8 mouse cellular contexts compared by ENCODE assay signal in genomic region chrX:13710174-13710573, GRCm38 (mm10). TPM values are rescaled to one million over a fixed set of nuclear protein-coding genes. Genes with fewer than 3 reads are reported as not detected.
A peak's percentile ranks its signal among the peaks of the same experiment; 100 is the strongest.
DNase-seq lines count a peak whose midpoint lies in the region; ATAC-seq and TF ChIP-seq lines count a peak whose summit lies in the region.

No protein-coding gene starts in this region.

- no peaks in the 10 kb centered on the region for H3K9me3 ChIP-seq in liver, embryonic 12.5 days (replicated peaks)
- H3K9me3 ChIP-seq in hindbrain, embryonic 16.5 days (ENCODE audit: control insufficient read depth, low read length), result no peaks in the 10 kb centered on the region
- H3K9me3 ChIP-seq in limb, embryonic 11.5 days (ENCODE audit: control insufficient read depth, low read length), result no peaks in the 10 kb centered on the region
- no peaks in the 10 kb centered on the region for H3K9me3 ChIP-seq in neural tube, embryonic 13.5 days

- no peak for TF ChIP-seq POLR2A in liver, adult 2 months (IDR thresholded peaks at IDR 0.05; ENCODE audit: extremely low read depth, insufficient read depth, low read length)
- TF ChIP-seq POLR2A in cortical plate, adult 2 months (IDR thresholded peaks at IDR 0.05; ENCODE audit: extremely low read depth, insufficient read depth, low read length), result no peak

- no peaks in the 10 kb centered on the region for H3K36me3 ChIP-seq in liver, adult 2 months (ENCODE audit: control insufficient read depth, insufficient read depth, low read length)
- H3K36me3 ChIP-seq in liver, embryonic 12.5 days, result no peaks in the 10 kb centered on the region
- H3K36me3 ChIP-seq in hindbrain, embryonic 16.5 days (ENCODE audit: control insufficient read depth, insufficient read depth, low read length), result 0 out of 2 replicates have a peak, but pooled peaks cover 2% of the 10 kb centered on the region
- no peaks in the 10 kb centered on the region for H3K36me3 ChIP-seq in limb, embryonic 11.5 days (ENCODE audit: control insufficient read depth, insufficient read depth, low read length)
- H3K36me3 ChIP-seq in neural tube, embryonic 13.5 days, result no peaks in the 10 kb centered on the region

- ATAC-seq in liver, embryonic 12.5 days, result no peak
- ATAC-seq in hindbrain, embryonic 16.5 days, result peak; percentile 76; the same call in 1 of the 2 replicates
- no peak for ATAC-seq in limb, embryonic 11.5 days (ENCODE audit: insufficient number of reproducible peaks, low FRiP score, low TSS enrichment, low read depth)
- peak; percentile 63; the same call in 1 of the 2 replicates for ATAC-seq in neural tube, embryonic 13.5 days (ENCODE audit: low read depth)
- ATAC-seq in inflammation-experienced regulatory T-cells, adult 6 months, result no peak

- peak; percentile 33 for DNase-seq in liver, adult 2 months (ENCODE audit: extremely low read depth, low read depth, low spot score)
- peak; percentile 18 for DNase-seq in R1 (ENCODE audit: low read depth, low spot score)
- DNase-seq in limb, embryonic 11.5 days (ENCODE audit: low spot score), result peak; percentile 43

- no peak overlapping the region for H3K27ac ChIP-seq in liver, adult 2 months (replicated peaks; ENCODE audit: insufficient read depth, low read depth, low read length)
- no peak overlapping the region for H3K27ac ChIP-seq in liver, embryonic 12.5 days
- no peak overlapping the region for H3K27ac ChIP-seq in cortical plate, adult 2 months (ENCODE audit: insufficient read depth, low read length)
- no peak overlapping the region for H3K27ac ChIP-seq in hindbrain, embryonic 16.5 days (ENCODE audit: low read depth, low read length)
- no peak overlapping the region for H3K27ac ChIP-seq in limb, embryonic 11.5 days (replicated peaks; ENCODE audit: low read depth, low read length)
- H3K27ac ChIP-seq in neural tube, embryonic 13.5 days (replicated peaks), result no peak overlapping the region

- no peak overlapping the region for H3K9ac ChIP-seq in liver, adult 2 months (ENCODE audit: low read depth, low read length)
- no peak overlapping the region for H3K9ac ChIP-seq in liver, embryonic 12.5 days
- H3K9ac ChIP-seq in hindbrain, embryonic 16.5 days (ENCODE audit: low read depth, low read length), result no peak overlapping the region
- no peak overlapping the region for H3K9ac ChIP-seq in limb, embryonic 11.5 days (ENCODE audit: low read length)
- H3K9ac ChIP-seq in neural tube, embryonic 13.5 days, result no peak overlapping the region

- WGBS in liver, adult 2 months, result 18% methylated on average over 2 of the region's 2 CpGs
- 22% methylated on average over 2 of the region's 2 CpGs for WGBS in liver, embryonic 12.5 days (ENCODE audit: insufficient replicate concordance)
- WGBS in hindbrain, embryonic 16.5 days, result 36% methylated on average over 2 of the region's 2 CpGs
- WGBS in limb, embryonic 11.5 days, result 54% methylated on average over 2 of the region's 2 CpGs
- WGBS in neural tube, embryonic 13.5 days, result 60% methylated on average over 2 of the region's 2 CpGs

- no peaks in the 10 kb centered on the region for H3K79me2 ChIP-seq in liver, adult 2 months (ENCODE audit: control insufficient read depth, insufficient read depth, low read length)

- H3K27me3 ChIP-seq in liver, adult 2 months (ENCODE audit: control insufficient read depth, insufficient read depth, low read length), result no peaks in the 10 kb centered on the region
- H3K27me3 ChIP-seq in liver, embryonic 12.5 days (replicated peaks), result no peaks in the 10 kb centered on the region
- no peaks in the 10 kb centered on the region for H3K27me3 ChIP-seq in hindbrain, embryonic 16.5 days (replicated peaks; ENCODE audit: control insufficient read depth, insufficient read depth, low read length)
- H3K27me3 ChIP-seq in limb, embryonic 11.5 days (ENCODE audit: control insufficient read depth, insufficient read depth, low read length), result no peaks in the 10 kb centered on the region
- no peaks in the 10 kb centered on the region for H3K27me3 ChIP-seq in neural tube, embryonic 13.5 days

- no peak overlapping the region for H3K4me2 ChIP-seq in liver, embryonic 12.5 days
- H3K4me2 ChIP-seq in hindbrain, embryonic 16.5 days (ENCODE audit: low read length), result no peak overlapping the region
- H3K4me2 ChIP-seq in limb, embryonic 11.5 days (ENCODE audit: low read depth, severe bottlenecking), result no peak overlapping the region
- H3K4me2 ChIP-seq in neural tube, embryonic 13.5 days, result no peak overlapping the region

- no peak overlapping the region for H3K4me3 ChIP-seq in liver, adult 2 months (ENCODE audit: insufficient read depth, low read depth, low read length)
- H3K4me3 ChIP-seq in liver, embryonic 12.5 days, result no peak overlapping the region
- no peak overlapping the region for H3K4me3 ChIP-seq in cortical plate, adult 2 months (ENCODE audit: insufficient read depth, low read length)
- H3K4me3 ChIP-seq in hindbrain, embryonic 16.5 days (ENCODE audit: low read length), result no peak overlapping the region
- no peak overlapping the region for H3K4me3 ChIP-seq in limb, embryonic 11.5 days (ENCODE audit: low read depth, low read length)
- no peak overlapping the region for H3K4me3 ChIP-seq in neural tube, embryonic 13.5 days

- TF ChIP-seq CTCF in liver, adult 2 months (IDR thresholded peaks at IDR 0.05; ENCODE audit: low read depth, low read length), result peak; percentile 25; the same call in 1 of the 2 replicates
- TF ChIP-seq CTCF in cortical plate, adult 2 months (IDR thresholded peaks at IDR 0.05; ENCODE audit: extremely low read depth, insufficient read depth, low read length), result peak; percentile 75

- no peaks in the 10 kb centered on the region for H3K4me1 ChIP-seq in liver, adult 2 months (ENCODE audit: control insufficient read depth, insufficient read depth, low read length)
- no peaks in the 10 kb centered on the region for H3K4me1 ChIP-seq in liver, embryonic 12.5 days
- no peaks in the 10 kb centered on the region for H3K4me1 ChIP-seq in cortical plate, adult 2 months (ENCODE audit: control insufficient read depth, insufficient read depth, low read length)
- no peaks in the 10 kb centered on the region for H3K4me1 ChIP-seq in hindbrain, embryonic 16.5 days (ENCODE audit: control insufficient read depth, insufficient read depth, low read depth, low read length)
- no peaks in the 10 kb centered on the region for H3K4me1 ChIP-seq in limb, embryonic 11.5 days (ENCODE audit: control insufficient read depth, insufficient read depth, low read length)
- 0 out of 2 replicates have a peak, but pooled peaks cover 6% of the 10 kb centered on the region for H3K4me1 ChIP-seq in neural tube, embryonic 13.5 days (replicated peaks)

RNA-seq across cellular contexts. Expression of gene Gpr82, which starts 49.0 kb away (rescaled TPM):
- not detected in 2 replicates for total RNA-seq in liver, adult 2 months (2014; rRNA removed)
- polyA plus RNA-seq in liver, adult 2 months (2012; rRNA removed), result not detected in 2 replicates
- polyA plus RNA-seq in liver, embryonic 12.5 days (2016; fragmentation: Nextera tagmentation; extraction: Ambion mirVana), result 0.05 and 0.07 TPM in 2 replicates
- polyA plus RNA-seq in cortical plate, adult 2 months (2012; rRNA removed), result 0.04 TPM in 2 replicates
- 0.27 and 0.35 TPM in 2 replicates for polyA plus RNA-seq in hindbrain, embryonic 16.5 days (2015; fragmentation: Nextera tagmentation; extraction: Ambion mirVana)
- 0.41 and 0.60 TPM in 2 replicates for polyA plus RNA-seq in limb, embryonic 11.5 days (2014; fragmentation: Nextera tagmentation; extraction: Ambion mirVana)
- 0.35 and 0.39 TPM in 2 replicates for polyA plus RNA-seq in neural tube, embryonic 13.5 days (2015; fragmentation: Nextera tagmentation; extraction: Ambion mirVana)
- polyA plus RNA-seq in inflammation-experienced regulatory T-cells, adult 6 months (2017; shearing (Covaris generic)), result under 1 TPM; 0.17 to 0.57 (median 0.45) TPM

Comparison
In these comparisons a context has a peak if more than half of its experiments do, and no peak if none do; other contexts are left out.
1. ATAC-seq: peak in hindbrain, embryonic 16.5 days (single experiment) and neural tube, embryonic 13.5 days (single experiment); none in liver, embryonic 12.5 days (single experiment), limb, embryonic 11.5 days (single experiment) and inflammation-experienced regulatory T-cells, adult 6 months (single experiment).
2. Peak in every context shown above with its lines, with median percentiles within 50 percentile points of each other: DNase-seq.